Mouse (Mus musculus): ENCODE measurements around the gene Clcn5. TPM values are rescaled to one million over a fixed set of nuclear protein-coding genes. Genes with fewer than 3 reads are reported as not detected.

Clcn5 gene
- polyA plus RNA-seq (2012; rRNA removed), result 2.3 and 2.8 TPM in 2 replicates

GRCm38 (mm10) chrX:7319089-7319721 is at the start of gene Clcn5:
Gene Clcn5, minus strand, starts transcription at chrX:7319358.

Other genes starting within 250 kb of the Clcn5 start
- gene Usp27x, start 56.5 kb upstream of the Clcn5 start, polyA plus RNA-seq (2012; rRNA removed), result 0.21 and 0.23 TPM in 2 replicates